Mouse (Mus musculus) effector memory CD4-positive, alpha-beta T cell, adult 5 months (primary cell): ENCODE data around the gene Poldip3. TPM values are rescaled to one million over a fixed set of nuclear protein-coding genes. Genes with fewer than 3 reads are reported as not detected.

Source experiments
- polyA plus RNA-seq: library from polyadenylated mRNA; unstranded; fragments of 100-300 nt; shearing (Covaris generic); gene quantifications from one replicate; pipeline ENCODE4 v1.2.1, GENCODE M21; 2017

Poldip3 gene
- 158 TPM for polyA plus RNA-seq

DNA sequence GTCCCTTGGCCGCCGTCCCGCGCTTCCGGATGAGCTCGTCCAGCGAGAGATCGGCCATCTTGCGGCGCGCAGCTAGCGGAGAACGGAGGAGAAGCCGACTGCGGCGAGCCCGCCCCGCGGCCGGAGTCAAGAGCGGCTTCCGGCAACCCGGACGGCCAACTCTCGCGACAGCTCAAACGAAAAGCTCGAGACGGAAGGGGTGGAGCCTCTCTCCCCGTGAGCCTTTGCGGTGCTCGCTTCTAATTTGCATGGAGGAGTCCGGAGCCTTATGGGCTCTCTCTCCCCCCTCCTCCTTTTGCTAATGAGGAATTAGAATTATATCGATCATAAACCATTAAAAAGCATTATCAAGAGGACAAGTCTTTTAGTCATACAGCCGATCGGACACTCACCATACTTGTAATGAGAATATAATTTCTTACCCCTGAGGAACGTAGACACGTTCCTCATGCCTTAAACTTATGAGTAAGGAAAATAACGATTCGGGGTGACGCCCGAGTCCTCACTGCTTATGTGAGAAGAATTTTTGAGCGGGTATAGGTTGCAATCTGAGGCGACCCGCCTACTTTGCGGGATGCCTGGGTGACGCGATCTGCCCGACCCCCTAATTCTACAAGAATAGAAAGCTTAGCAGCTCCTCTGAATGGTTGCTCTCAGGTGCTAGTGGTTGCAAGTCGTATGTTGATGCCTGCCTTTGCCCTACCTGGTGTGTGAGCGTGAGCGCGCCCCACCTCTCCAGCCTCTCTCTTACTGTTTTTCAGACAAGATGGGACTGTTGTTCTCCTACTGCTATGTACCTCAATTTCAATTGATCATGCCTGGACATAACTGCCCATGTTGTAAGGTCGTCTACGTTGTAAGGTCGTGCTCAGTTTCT is at the start of gene Poldip3:
Poldip3 (minus strand) TSS at position 189 of the 877 bp plus-strand sequence.

DNA sequence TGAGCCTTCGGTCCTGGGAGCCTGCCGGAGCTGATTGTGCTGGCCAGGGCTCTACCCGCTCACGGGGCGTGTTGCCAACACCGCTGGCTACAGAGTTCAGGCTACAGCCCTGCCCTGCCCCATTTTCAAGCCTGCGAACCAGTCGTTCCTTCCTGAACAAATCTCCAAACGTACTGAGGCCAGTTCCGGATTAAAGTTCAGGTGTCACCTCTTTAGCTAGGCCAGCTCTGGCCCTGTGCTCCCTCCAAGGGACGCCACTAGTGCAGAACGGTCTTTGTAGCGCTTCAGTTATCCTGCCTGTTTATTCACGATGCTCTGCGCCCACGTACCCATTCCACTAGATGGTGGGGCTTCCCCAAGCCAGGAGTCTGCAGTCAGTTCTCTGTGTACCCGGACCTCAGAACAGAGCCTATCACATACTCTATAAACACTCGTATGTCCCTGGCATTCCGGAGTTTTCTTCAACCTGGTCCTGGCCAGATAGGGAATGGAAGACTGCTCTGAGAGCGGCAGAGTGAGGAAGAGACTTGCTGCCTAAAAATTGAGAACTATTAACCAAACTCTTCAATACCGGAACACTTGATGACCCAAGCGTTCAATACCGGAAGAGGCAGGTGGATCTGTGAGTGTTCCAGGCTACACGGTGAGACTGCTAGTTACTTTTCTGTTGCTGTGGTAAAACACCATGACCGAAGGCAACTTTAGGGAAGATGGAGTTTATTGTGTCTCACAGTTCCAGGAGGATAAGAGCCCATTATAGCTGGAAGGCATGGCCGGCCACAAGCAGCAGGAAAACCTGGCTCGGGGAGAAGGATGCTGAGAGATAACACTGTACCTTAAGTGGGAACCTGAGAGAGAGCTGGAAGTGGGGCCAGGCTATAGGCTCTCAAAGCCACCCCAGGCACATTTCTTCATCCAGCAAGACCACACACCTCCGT is 23.6 kb upstream of the Poldip3 start, which contains the start of gene Cyb5r3:
Cyb5r3 (minus strand) TSS at position 101 of the 938 bp plus-strand sequence.

DNA sequence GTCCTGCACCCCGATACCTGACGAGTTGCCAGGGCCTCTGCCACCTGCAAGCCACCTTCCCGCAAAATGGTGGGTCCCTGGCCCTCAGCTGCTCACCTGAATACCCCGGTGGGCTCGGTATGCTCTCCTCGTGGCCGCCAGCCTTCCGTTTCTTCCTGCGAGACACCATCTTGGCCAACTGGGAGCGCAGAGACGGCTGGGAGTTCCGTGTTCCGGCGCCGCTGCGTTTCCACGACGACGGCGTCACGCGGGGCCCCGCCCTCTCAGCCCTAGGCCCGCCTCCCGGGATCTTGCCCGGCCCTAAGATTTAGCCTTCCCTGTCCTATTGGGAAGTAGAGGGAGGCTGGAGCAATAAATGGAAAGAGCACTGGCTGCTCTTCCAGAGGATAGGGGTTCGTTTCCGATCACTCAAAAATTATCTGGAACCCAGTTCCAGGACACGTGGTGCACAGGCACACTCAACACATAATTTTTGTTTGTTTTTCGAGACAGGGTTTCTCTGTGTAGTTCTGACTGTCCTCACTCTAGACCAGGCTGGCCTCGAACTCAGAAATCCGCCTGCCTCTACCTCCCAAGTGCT is 26.5 kb downstream of the Poldip3 start, which contains the start of gene Rrp7a:
Rrp7a (minus strand) TSS at position 236 of the 580 bp plus-strand sequence.

DNA sequence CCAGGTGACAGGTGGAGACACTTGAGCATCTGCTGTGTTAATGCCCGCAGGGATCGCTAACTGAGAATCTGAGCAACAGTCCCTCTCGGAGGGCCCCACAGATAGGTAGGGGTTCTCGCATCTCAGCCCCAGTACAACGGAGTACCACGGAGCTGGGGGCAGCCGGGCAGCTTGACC is 59.9 kb downstream of the Poldip3 start, which contains the start of gene Serhl:
Serhl (plus strand) TSS at position 78 of the 177 bp plus-strand sequence.

Other genes with a start within 250 kb of the Poldip3 start
- gene Tcf20, start 161.5 kb downstream of the Poldip3 start, polyA plus RNA-seq: 7.3 TPM
- gene Nfam1, start 116.1 kb downstream of the Poldip3 start, polyA plus RNA-seq: 0.11 TPM
- gene Serhl, start 59.9 kb downstream of the Poldip3 start, polyA plus RNA-seq: 51.6 TPM
- gene Rrp7a, start 26.6 kb downstream of the Poldip3 start, polyA plus RNA-seq: 78.3 TPM
- 96.1 TPM for gene Cyb5r3, start 23.2 kb upstream of the Poldip3 start, polyA plus RNA-seq
- gene A4galt, start 102.4 kb upstream of the Poldip3 start, polyA plus RNA-seq: not detected
- 11.8 TPM for gene Arfgap3, start 200.9 kb upstream of the Poldip3 start, polyA plus RNA-seq